Comparison of ENCODE assay signal across 26 mouse cellular contexts in genomic region chr10:117121448-117121847, GRCm38 (mm10). TPM values are rescaled to one million over a fixed set of nuclear protein-coding genes. Genes with fewer than 3 reads are reported as not detected.
DNase-seq lines count a peak whose midpoint lies in the region; ATAC-seq and TF ChIP-seq lines count a peak whose summit lies in the region.
"Had no signal": no experiment of that assay in that cellular context is flagged by ENCODE, and none has a peak within 500 bp of the region (broad histone marks: within the 10 kb centered on the region; RNA-seq: fewer than 3 reads in every experiment).

No protein-coding gene starts in this region.

- H3K4me1 ChIP-seq in liver, embryonic 13.5 days (replicated peaks), result peaks cover 74% of the 10 kb centered on the region
- no peaks in the 10 kb centered on the region; the same call in 1 of the 2 replicates for H3K4me1 ChIP-seq in intestine, embryonic 15.5 days (replicated peaks)
- 0 out of 2 replicates have a peak, but pooled peaks cover 6% of the 10 kb centered on the region for H3K4me1 ChIP-seq in intestine, postnatal 0 days (replicated peaks; ENCODE audit: control insufficient read depth, insufficient read depth, low read length)
- H3K4me1 ChIP-seq: forebrain, embryonic 12.5 days; forebrain, embryonic 15.5 days had no signal

- no peak for TF ChIP-seq CTCF in intestine, postnatal 0 days (IDR thresholded peaks at IDR 0.05; ENCODE audit: low read depth)

- H3K9me3 ChIP-seq in liver, embryonic 13.5 days (replicated peaks), result no peaks in the 10 kb centered on the region
- H3K9me3 ChIP-seq in intestine, embryonic 15.5 days, result no peaks in the 10 kb centered on the region
- H3K9me3 ChIP-seq in intestine, postnatal 0 days (ENCODE audit: control insufficient read depth), result no peaks in the 10 kb centered on the region
- H3K9me3 ChIP-seq: embryonic facial prominence, embryonic 10.5 days; embryonic facial prominence, embryonic 13.5 days; forebrain, embryonic 12.5 days; forebrain, embryonic 15.5 days; heart, embryonic 10.5 days; heart, embryonic 13.5 days had no signal

- no peak overlapping the region for H3K4me2 ChIP-seq in liver, embryonic 13.5 days
- no peak overlapping the region for H3K4me2 ChIP-seq in intestine, embryonic 15.5 days (replicated peaks)
- H3K4me2 ChIP-seq in intestine, postnatal 0 days (replicated peaks; ENCODE audit: low read depth), result no peak overlapping the region
- H3K4me2 ChIP-seq: embryonic facial prominence, embryonic 13.5 days; forebrain, embryonic 12.5 days; forebrain, embryonic 15.5 days; heart, embryonic 13.5 days; hindbrain, embryonic 14.5 days had no signal

- no peak overlapping the region for H3K9ac ChIP-seq in liver, embryonic 13.5 days
- H3K9ac ChIP-seq in intestine, embryonic 15.5 days, result no peak overlapping the region
- no peak overlapping the region for H3K9ac ChIP-seq in intestine, postnatal 0 days (ENCODE audit: low read depth, low read length)
- H3K9ac ChIP-seq: embryonic facial prominence, embryonic 13.5 days; forebrain, embryonic 12.5 days; forebrain, embryonic 15.5 days; heart, embryonic 13.5 days; hindbrain, embryonic 14.5 days had no signal

- H3K36me3 ChIP-seq in liver, embryonic 13.5 days, result peaks cover 21% of the 10 kb centered on the region
- H3K36me3 ChIP-seq in intestine, embryonic 15.5 days, result no peaks in the 10 kb centered on the region
- no peaks in the 10 kb centered on the region for H3K36me3 ChIP-seq in intestine, postnatal 0 days (ENCODE audit: control insufficient read depth, insufficient read depth)
- H3K36me3 ChIP-seq: embryonic facial prominence, embryonic 13.5 days; forebrain, embryonic 12.5 days; forebrain, embryonic 15.5 days had no signal

- H3K4me3 ChIP-seq in liver, embryonic 13.5 days (replicated peaks), result no peak overlapping the region
- H3K4me3 ChIP-seq in intestine, embryonic 15.5 days (replicated peaks), result no peak overlapping the region
- no peak overlapping the region for H3K4me3 ChIP-seq in intestine, postnatal 0 days (ENCODE audit: low read depth, low read length)
- H3K4me3 ChIP-seq: embryonic facial prominence, embryonic 10.5 days; embryonic facial prominence, embryonic 13.5 days; erythroblast, embryonic 14.5 days; forebrain, embryonic 12.5 days; forebrain, embryonic 15.5 days; heart, embryonic 10.5 days; heart, embryonic 13.5 days had no signal

- intact Hi-C loops in left cerebral cortex, postnatal 25 days (cut with DNase I), result no loop called here

- DNase-seq in liver, embryonic 13.5 days, result no peak
- no peak for DNase-seq in liver
- no peak for DNase-seq in left cerebral cortex, postnatal 25 days (ENCODE audit: low spot score in 2 of 2)
- no peak for DNase-seq in cerebellum, postnatal 14 days
- DNase-seq: adrenal gland, adult 2 months; adrenal gland, postnatal 14 days; cerebellum, adult 11 months; cerebellum, adult 2 months; cerebellum, adult 9-11 months; cerebellum, postnatal 36 days; embryo, embryonic 11 days; gastrocnemius, postnatal 25 days; heart, adult 18-20 months; heart, postnatal 14 days; heart, postnatal 4 days had no signal

- ATAC-seq in liver, embryonic 13.5 days (ENCODE audit: low read depth), result no peak
- ATAC-seq in intestine, embryonic 15.5 days, result peak; percentile 57
- ATAC-seq in intestine, postnatal 0 days, result peak; percentile 75
- ATAC-seq: CD4-positive, CD25-positive, alpha-beta regulatory T cell, adult 4 months; forebrain, embryonic 15.5 days had no signal

- WGBS in liver, embryonic 13.5 days (ENCODE audit: insufficient replicate concordance), result 80% methylated on average over 3 of the region's 3 CpGs
- WGBS in intestine, embryonic 15.5 days, result 67% methylated on average over 3 of the region's 3 CpGs
- WGBS in intestine, postnatal 0 days, result 39% methylated on average over 3 of the region's 3 CpGs

- H3K27ac ChIP-seq in liver, embryonic 13.5 days, result peak overlapping the region; percentile 79
- no peak overlapping the region for H3K27ac ChIP-seq in intestine, embryonic 15.5 days
- H3K27ac ChIP-seq in intestine, postnatal 0 days (ENCODE audit: low read depth, low read length), result no peak overlapping the region
- H3K27ac ChIP-seq: embryonic facial prominence, embryonic 10.5 days; embryonic facial prominence, embryonic 13.5 days; forebrain, embryonic 12.5 days; forebrain, embryonic 15.5 days; heart, embryonic 10.5 days; heart, embryonic 13.5 days; hindbrain, embryonic 14.5 days had no signal

- H3K27me3 ChIP-seq in liver, embryonic 13.5 days, result no peaks in the 10 kb centered on the region
- no peaks in the 10 kb centered on the region for H3K27me3 ChIP-seq in intestine, embryonic 15.5 days (replicated peaks)
- H3K27me3 ChIP-seq in intestine, postnatal 0 days (replicated peaks; ENCODE audit: control insufficient read depth, insufficient read depth, low read length), result no peaks in the 10 kb centered on the region
- H3K27me3 ChIP-seq: embryonic facial prominence, embryonic 13.5 days; forebrain, embryonic 12.5 days; forebrain, embryonic 15.5 days; heart, embryonic 13.5 days had no signal

RNA-seq across cellular contexts. Expression of gene Frs2, which starts 26.9 kb away (rescaled TPM):
- polyA plus RNA-seq in liver, embryonic 13.5 days (2015; fragmentation: Nextera tagmentation; extraction: Ambion mirVana), result 8.1 and 11.7 TPM in 2 replicates
- polyA plus RNA-seq in intestine, embryonic 15.5 days (2015; fragmentation: Nextera tagmentation; extraction: Ambion mirVana), result 14.2 and 16.8 TPM in 2 replicates
- 17.9 and 18.5 TPM in 2 replicates for polyA plus RNA-seq in intestine, postnatal 0 days (2015; fragmentation: Nextera tagmentation; extraction: Ambion mirVana)
- total RNA-seq in left cerebral cortex, postnatal 25 days (2021), result 10 to 100 TPM; 31.5 to 36.5 TPM

RNA-seq across cellular contexts. Expression of gene Cct2, which starts 57.8 kb away (rescaled TPM):
- polyA plus RNA-seq in liver, embryonic 13.5 days (2015; fragmentation: Nextera tagmentation; extraction: Ambion mirVana), result 220 and 240 TPM in 2 replicates
- 238 and 258 TPM in 2 replicates for polyA plus RNA-seq in intestine, embryonic 15.5 days (2015; fragmentation: Nextera tagmentation; extraction: Ambion mirVana)
- 112 and 119 TPM in 2 replicates for polyA plus RNA-seq in intestine, postnatal 0 days (2015; fragmentation: Nextera tagmentation; extraction: Ambion mirVana)
- total RNA-seq in left cerebral cortex, postnatal 25 days (2021), result 100 to 1,000 TPM; 160 to 167 TPM
